Mouse (Mus musculus): ENCODE data around the gene Vangl1.

Gene Vangl1

GRCm38 (mm10) chr3:102142947-102143346 is 61.5 kb downstream of the Vangl1 start:
- DNase-seq (ENCODE audit: low spot score): no peak

GRCm38 (mm10) chr3:102141893-102142292 is 62.6 kb downstream of the Vangl1 start:
- DNase-seq (ENCODE audit: low spot score): no peak

GRCm38 (mm10) chr3:102141451-102141850 is 63.0 kb downstream of the Vangl1 start:
- no peak for DNase-seq (ENCODE audit: low spot score)

GRCm38 (mm10) chr3:102140606-102141005 is 63.9 kb downstream of the Vangl1 start:
- DNase-seq (ENCODE audit: low spot score): no peak

- DNase-seq (ENCODE audit: low spot score): no peak
Measured at GRCm38 (mm10) chr3:102138899-102139298, 65.6 kb downstream of the Vangl1 start.

- DNase-seq (ENCODE audit: low spot score): no peak
Measured at GRCm38 (mm10) chr3:102137158-102137557, 67.3 kb downstream of the Vangl1 start.

- DNase-seq (ENCODE audit: low spot score): peak; percentile 80
Measured at GRCm38 (mm10) chr3:102135389-102136113, 68.9 kb downstream of the Vangl1 start.

- DNase-seq (ENCODE audit: low spot score): no peak
Measured at GRCm38 (mm10) chr3:102131627-102132324, 72.7 kb downstream of the Vangl1 start.

GRCm38 (mm10) chr3:102130478-102130877 is 74.0 kb downstream of the Vangl1 start:
- no peak for DNase-seq (ENCODE audit: low spot score)

- no peak for DNase-seq (ENCODE audit: low spot score)
Measured at GRCm38 (mm10) chr3:102128242-102128641, 76.3 kb downstream of the Vangl1 start.

GRCm38 (mm10) chr3:102127114-102127513 is 77.4 kb downstream of the Vangl1 start:
- DNase-seq (ENCODE audit: low spot score): no peak

GRCm38 (mm10) chr3:102125546-102125945 is 78.9 kb downstream of the Vangl1 start:
- no peak for DNase-seq (ENCODE audit: low spot score)

GRCm38 (mm10) chr3:102123654-102124053 is 80.8 kb downstream of the Vangl1 start:
- no peak for DNase-seq (ENCODE audit: low spot score)

- no peak for DNase-seq (ENCODE audit: low spot score)
Measured at GRCm38 (mm10) chr3:102122046-102122445, 82.4 kb downstream of the Vangl1 start.

GRCm38 (mm10) chr3:102120947-102121346 is 83.5 kb downstream of the Vangl1 start:
- no peak for DNase-seq (ENCODE audit: low spot score)

GRCm38 (mm10) chr3:102111979-102112599 is 92.4 kb downstream of the Vangl1 start:
- DNase-seq (ENCODE audit: low spot score): no peak

GRCm38 (mm10) chr3:102108201-102108600 is 96.3 kb downstream of the Vangl1 start:
- DNase-seq (ENCODE audit: low spot score): no peak

- DNase-seq (ENCODE audit: low spot score): no peak
Measured at GRCm38 (mm10) chr3:102103811-102104565, 100.5 kb downstream of the Vangl1 start.

Measured in urinary bladder, postnatal 14 days (tissue).